Mouse (Mus musculus): ENCODE data around the gene Dclk1.
A peak's percentile ranks its signal among the peaks of the same experiment; 100 is the strongest.
"Not testable (repeated sequence)": the region's sequence is repeated elsewhere in the genome, so short reads cannot be mapped to it uniquely, and the experiment has no call there.

The Dclk1 gene

DNA sequence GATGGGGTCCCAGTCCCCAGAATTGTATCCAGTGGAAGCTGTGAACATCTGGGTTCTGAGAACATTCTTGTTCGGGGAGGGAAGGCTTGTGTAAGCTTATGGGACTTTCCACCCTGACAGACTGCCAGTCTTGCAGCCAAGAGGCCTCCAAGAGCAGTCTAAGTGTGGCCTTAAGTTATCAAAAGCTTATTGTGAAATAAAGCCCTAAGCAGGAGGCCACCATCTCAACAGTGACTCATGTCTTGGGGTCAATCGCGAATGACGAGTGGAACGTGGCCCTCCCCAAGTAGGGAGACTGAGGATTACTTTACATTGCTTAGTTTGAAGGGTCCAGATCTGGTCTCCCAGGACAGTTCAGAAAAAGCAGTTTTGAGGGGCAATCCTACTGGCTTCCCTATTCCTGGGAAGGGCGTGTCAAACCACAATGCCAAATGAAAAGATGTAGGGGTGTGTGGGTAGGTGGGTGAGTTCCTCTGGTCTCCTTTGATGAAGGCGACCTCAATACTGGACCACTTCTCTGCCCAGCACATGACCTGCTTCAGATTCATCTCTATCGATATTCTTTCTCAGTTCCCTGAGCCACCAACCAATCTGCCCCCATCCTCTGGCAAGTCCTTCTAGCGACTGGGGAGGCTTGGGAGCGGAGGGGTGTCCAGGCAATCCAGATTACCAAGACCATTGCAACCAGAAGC is at the start of gene Dclk1:
TSS of gene Dclk1 (plus strand) at position 635 of the 692 bp plus-strand sequence.
- DNase-seq (ENCODE audit: extremely low read depth, low read depth, low spot score) = no peak

DNA sequence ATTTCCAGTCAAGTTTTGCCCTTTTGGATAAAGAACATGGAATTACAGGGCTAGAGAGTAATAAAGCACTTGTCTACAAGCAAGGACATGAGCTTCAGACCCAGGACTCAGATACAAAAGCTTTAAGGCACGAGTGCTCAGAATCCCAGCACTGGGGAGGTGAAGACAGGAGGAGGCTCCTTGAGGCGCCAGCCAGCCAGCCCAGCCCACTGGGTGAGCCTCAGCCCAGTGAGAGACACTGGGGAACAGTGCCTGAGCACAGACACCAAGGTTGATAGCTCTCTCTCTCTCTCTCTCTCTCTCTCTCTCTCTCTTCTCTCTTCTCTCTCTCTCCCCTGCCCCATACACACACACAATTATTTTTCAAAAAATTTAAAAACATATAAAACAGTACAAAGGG is 48.8 kb upstream of the Dclk1 start:
- no peak for DNase-seq (ENCODE audit: extremely low read depth, low read depth, low spot score)

DNA sequence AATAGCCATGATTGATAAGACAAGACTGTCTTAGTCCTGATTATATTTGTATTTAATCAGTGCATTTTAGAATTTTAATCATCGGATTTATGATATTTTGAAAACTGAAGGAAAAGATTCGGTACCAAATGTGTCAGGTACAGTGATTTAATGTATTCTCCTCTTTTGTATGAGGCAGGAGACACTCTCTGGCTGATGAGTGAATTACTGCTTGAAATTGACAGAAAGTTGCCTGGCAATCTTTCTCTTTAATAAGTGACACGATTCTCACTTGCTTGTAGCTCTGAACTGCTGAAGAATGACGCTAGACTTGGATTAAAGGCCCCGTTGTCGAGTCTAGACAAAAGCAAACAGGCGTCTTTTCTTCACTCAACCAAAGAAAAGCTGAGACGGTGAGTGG is 47.4 kb upstream of the Dclk1 start:
- no peak for DNase-seq (ENCODE audit: extremely low read depth, low read depth, low spot score)

GRCm38 (mm10) chr3:55195581-55196327 is 46.4 kb upstream of the Dclk1 start:
- no peak for DNase-seq (ENCODE audit: extremely low read depth, low read depth, low spot score)

GRCm38 (mm10) chr3:55196328-55196710 is 45.8 kb upstream of the Dclk1 start:
- no peak for DNase-seq (ENCODE audit: extremely low read depth, low read depth, low spot score)

DNA sequence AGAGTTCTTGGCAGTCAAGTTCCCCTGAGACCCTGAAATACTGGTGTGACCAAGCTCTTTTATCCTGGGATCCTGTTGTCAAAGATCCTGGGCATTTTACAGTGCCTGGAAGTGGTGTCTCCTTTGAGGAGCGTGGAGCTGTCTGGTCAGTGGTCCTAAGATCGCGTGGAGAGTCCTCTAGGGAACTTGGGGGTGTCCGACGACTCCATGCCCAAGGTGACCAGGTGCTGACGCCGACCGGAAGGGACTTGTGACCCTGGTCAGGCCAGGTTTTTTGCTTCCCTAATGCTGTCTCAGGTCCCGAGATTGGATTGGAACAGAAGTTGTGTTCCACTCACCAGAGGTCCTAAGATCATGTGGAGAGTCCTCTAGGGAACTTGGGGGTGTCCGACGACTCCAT is 38.5 kb upstream of the Dclk1 start:
- DNase-seq (ENCODE audit: extremely low read depth, low read depth, low spot score) = not testable (repeated sequence)

DNA sequence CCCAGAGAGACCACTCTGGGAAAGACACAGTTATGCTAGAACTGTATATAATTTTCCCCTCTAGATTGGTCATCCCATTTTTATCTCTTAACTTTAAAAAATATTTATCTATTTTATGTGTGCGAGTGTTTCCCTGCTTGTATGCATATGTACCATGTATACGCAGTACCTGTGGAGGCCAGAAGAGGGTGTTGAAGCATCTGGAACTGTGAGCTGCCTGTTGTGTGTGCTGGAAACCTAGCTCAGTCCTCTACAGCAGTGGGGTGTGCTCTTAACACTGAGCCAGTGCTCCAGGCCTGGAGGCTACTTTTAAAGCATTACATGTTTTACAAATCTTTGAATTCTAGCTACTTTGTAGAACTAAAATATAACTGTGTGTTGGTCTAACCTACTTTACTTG is 35.8 kb upstream of the Dclk1 start:
- no peak for DNase-seq (ENCODE audit: extremely low read depth, low read depth, low spot score)

DNA sequence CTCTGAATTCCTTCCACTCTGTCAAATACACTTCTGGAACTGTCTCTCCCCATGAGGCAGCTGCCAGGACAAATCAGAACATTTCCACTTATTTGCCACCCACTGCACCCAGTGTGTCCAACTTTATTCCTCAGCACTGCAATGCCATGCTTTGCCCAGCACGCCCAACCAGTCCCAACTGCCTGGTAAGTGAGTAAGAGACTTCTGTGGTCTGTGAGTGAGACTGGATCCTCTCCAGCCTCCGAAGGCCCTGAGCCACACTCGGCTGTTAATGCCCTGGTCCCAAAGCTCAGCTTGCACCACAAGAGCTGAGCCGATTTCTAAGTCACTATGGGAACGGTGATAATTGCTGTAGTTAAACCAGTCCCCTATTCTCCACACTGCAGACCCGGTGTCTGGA is 34.5 kb upstream of the Dclk1 start:
- DNase-seq (ENCODE audit: extremely low read depth, low read depth, low spot score) = no peak

GRCm38 (mm10) chr3:55212254-55212653 is 29.9 kb upstream of the Dclk1 start:
- no peak for DNase-seq (ENCODE audit: extremely low read depth, low read depth, low spot score)

GRCm38 (mm10) chr3:55213785-55214184 is 28.4 kb upstream of the Dclk1 start:
- peak; percentile 28 for DNase-seq (ENCODE audit: extremely low read depth, low read depth, low spot score)

- no peak for DNase-seq (ENCODE audit: extremely low read depth, low read depth, low spot score)
Measured at GRCm38 (mm10) chr3:55214413-55214812, 27.8 kb upstream of the Dclk1 start.

DNA sequence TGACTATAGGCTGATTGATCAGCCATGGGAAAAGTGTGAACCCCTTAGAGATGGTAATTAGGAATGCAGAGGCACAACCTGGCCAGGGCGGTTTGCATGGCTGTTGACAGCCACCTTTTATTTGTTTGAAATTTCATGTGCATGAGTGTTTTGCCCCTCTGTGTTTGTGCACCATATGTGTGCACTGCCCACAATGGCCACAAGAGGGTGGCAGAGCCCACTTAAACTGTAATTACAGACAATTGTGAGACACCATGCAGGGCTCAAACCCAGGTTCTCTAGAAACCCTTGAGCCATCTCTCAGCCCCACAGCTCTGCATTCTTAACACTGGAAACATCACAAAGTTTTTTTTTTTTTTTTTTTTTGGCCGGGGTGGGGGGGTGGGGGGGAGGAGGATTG is 19.7 kb upstream of the Dclk1 start:
- DNase-seq (ENCODE audit: extremely low read depth, low read depth, low spot score) = no peak

- DNase-seq (ENCODE audit: extremely low read depth, low read depth, low spot score) = no peak
Measured at GRCm38 (mm10) chr3:55223862-55224261, 18.3 kb upstream of the Dclk1 start.

- no peak for DNase-seq (ENCODE audit: extremely low read depth, low read depth, low spot score)
Measured at GRCm38 (mm10) chr3:55226501-55227213, 15.5 kb upstream of the Dclk1 start.

DNA sequence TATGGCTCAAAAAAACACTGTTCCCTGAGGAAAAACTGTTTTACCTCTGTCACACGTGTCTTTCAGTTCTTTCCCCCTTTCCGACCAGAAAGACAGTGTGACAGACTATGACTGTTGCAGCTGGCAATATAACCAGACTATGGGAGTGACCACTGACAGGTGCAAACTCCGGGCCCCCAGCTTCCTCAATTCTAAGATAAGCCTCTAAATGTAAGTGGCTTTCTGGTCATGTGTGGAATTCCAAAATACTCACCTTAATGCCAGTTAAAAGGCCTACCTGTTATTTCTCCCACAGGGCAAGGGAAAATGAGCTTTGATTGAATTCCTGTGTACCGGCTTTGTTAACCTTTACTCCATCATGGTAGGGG is 15.0 kb upstream of the Dclk1 start:
- no peak for DNase-seq (ENCODE audit: extremely low read depth, low read depth, low spot score)

- no peak for DNase-seq (ENCODE audit: extremely low read depth, low read depth, low spot score)
Measured at GRCm38 (mm10) chr3:55242422-55243055, 375 bp downstream of the Dclk1 start.

DNA sequence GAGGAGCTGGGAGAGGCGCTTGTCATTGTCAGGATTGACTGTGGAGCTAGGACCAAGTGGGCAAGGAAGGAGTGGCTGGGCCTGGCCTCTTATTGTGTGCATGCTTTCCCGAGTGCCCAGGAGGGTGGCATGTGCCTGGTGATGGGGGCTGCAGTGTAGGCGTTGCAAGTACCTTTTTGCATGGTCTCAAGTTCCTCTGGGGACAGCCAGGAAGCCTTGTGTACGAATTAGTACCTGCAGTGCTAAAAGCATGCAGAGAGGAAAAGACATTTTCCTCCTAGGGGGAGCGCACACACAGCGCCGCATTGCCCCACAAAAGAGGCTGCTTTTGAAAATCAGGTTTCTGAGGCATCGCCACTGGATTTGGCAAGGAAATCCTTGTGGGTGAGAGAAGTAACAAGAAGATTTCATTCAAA is 900 bp downstream of the Dclk1 start:
- DNase-seq (ENCODE audit: extremely low read depth, low read depth, low spot score) = no peak

DNA sequence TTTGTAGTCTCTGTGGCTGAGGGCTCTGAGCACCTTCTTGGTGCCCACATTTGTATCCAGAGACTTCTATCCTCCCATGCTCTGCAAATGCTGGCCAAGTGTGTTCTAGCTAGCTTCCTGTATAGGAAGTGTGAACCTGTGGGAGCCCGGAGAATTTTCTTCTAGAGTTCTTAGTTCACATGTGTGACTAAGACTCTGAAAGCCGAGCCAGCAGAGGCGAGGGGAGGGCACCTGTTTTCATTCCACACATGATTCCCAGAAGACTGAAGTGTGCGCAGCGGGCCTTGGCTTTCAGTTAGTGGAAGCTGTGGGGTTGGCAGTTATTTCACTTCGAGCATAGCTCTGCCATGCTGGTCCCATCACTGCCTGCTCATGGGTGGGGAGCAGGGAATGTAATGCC is 1.9 kb downstream of the Dclk1 start:
- no peak for DNase-seq (ENCODE audit: extremely low read depth, low read depth, low spot score)

DNA sequence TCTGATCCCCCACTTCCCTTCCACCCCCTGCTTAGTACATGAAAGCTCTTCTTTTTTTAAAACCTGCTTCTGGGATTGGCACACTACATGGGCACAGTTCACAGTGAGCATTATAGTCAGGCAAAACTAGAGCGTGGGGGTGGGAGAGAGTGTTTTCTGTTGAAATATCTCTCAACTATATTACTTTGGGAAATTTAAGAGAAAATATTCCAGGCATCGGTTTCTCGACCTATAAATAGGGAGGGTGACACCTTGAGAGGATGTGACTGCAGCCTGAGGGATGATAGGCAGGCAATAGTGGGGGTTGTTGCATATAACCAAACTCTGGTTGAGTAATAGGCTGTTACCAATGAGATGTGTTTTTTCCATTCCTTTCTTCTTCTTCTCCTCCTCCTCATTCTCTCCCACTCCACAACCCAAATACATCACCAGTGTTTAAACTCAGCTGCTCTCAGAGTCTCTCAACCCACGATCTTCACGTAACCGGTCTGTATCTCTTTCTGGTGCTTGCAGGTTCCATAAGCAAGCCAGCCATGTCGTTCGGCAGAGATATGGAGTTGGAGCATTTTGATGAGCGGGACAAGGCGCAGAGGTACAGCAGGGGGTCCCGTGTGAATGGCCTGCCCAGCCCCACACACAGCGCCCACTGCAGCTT is 4.6 kb downstream of the Dclk1 start:
- DNase-seq (ENCODE audit: extremely low read depth, low read depth, low spot score) = no peak

- DNase-seq (ENCODE audit: extremely low read depth, low read depth, low spot score) = no peak
Measured at GRCm38 (mm10) chr3:55248048-55248447, 5.9 kb downstream of the Dclk1 start.

DNA sequence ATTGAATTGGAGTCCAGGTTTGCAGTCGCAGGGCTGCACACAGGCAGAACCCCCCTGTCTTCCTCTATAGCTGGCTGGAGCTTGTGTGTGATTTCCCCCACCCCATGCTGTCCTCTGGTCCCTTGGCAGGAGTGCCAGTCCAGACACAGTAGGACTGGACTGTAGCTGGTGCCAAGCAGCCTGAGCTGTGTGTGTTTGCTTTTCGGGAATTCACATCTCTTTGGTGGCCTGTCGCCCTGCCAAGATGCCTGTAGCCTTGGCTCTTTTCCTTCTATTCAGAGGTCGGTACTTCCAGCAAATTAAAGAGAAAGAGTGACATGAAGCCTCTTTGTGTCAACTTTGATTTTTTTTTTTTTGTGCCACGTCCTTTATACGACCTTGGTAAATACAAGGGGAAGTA is 6.3 kb downstream of the Dclk1 start:
- DNase-seq (ENCODE audit: extremely low read depth, low read depth, low spot score) = no peak
